Mouse (Mus musculus) cerebellum, adult 2 months (tissue): ENCODE results near the gene Clic4.

Experiments
- CTCF ChIP-seq: fragments of 200-500 bp; IDR thresholded peaks from 2 replicates; pipeline ENCODE4 v1.5.1; 2011; ENCODE audit warnings: low read depth, mild to moderate bottlenecking, control low read depth, low read length, moderate library complexity, borderline replicate concordance; ENCODE audit not compliant: insufficient read depth
- POLR2A ChIP-seq: fragments of 200-500 bp; IDR thresholded peaks from 2 replicates; pipeline ENCODE4 v1.6.1; 2011; ENCODE audit warnings: low read length, control low read depth, borderline replicate concordance; ENCODE audit not compliant: insufficient read depth

- TF ChIP-seq CTCF (no peak), POLR2A (no peak)
These were observed 10.2 kb upstream of the Clic4 start for GRCm38 (mm10) chr4:135282651-135283290.
